Mouse (Mus musculus): ENCODE measurements around the gene Utp11.

DNA sequence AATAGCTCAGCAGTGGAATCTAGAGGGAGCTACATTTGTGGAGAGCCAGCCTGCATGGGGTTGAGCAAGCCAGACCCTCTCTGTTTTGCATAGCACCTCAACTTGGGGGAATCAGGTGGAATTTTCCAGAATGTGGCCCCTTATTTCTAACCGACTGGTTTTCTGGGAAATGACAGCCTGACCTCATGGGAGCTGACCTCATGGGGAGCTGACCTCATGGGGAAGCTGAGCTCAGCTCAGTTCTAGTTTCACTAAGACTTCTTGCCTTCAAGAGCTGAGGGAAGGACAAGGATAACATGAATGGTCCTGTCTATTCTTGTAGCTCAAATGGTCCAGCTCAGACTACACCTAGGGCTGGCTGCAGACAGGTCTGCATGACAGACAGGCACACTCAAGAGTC, 45.4 kb upstream of the Utp11 start:
- no peak for TF ChIP-seq MAX (IDR thresholded peaks at IDR 0.05)
- no peak for TF ChIP-seq CTCF (IDR thresholded peaks at IDR 0.05; ENCODE audit: control insufficient read depth, insufficient read depth, insufficient read length)
- TF ChIP-seq MYOG (IDR thresholded peaks at IDR 0.05; ENCODE audit: control insufficient read depth, extremely low read depth, insufficient read length), result no peak
- TF ChIP-seq FOSL1 (IDR thresholded peaks at IDR 0.05; ENCODE audit: insufficient read depth, low read length, poor library complexity, severe bottlenecking), result no peak
- TF ChIP-seq MYOD1 (IDR thresholded peaks at IDR 0.05; ENCODE audit: control insufficient read depth, insufficient read length, low read depth), result no peak
- no peak for TF ChIP-seq USF1 (IDR thresholded peaks at IDR 0.05; ENCODE audit: low read depth)

All from C2C12 (cell line).